Mouse (Mus musculus): ENCODE data around the gene Srrm4.

DNA sequence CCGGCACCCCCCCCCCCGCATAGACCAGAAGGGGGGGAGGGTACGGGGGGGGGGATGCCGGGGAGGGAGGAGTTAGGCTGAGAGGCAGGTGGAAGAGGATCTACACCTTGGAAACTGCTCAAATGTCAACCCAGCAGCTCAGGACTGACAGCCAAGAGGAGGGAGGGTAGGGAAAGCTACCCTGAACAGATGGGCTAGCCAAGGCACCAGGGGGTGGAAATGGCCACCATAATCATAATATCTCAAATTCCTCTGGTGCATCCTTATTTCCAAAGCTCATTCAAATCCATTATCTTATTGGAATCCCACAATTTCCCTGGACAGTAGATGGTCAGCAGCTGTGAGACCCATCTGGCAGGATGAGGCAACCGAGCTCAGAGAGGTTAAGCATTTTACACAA is 19.7 kb downstream of the Srrm4 start:
- TF ChIP-seq CTCF (IDR thresholded peaks at IDR 0.05; ENCODE audit: low read depth) (no peak), EP300 (optimal IDR thresholded peaks at IDR 0.05) (no peak)
